Comparison of ENCODE assay signal across 27 mouse cellular contexts in genomic region chr19:41634099-41634498, GRCm38 (mm10). TPM values are rescaled to one million over a fixed set of nuclear protein-coding genes. Genes with fewer than 3 reads are reported as not detected.
DNase-seq lines count a peak whose midpoint lies in the region; ATAC-seq and TF ChIP-seq lines count a peak whose summit lies in the region.
"Had no signal": no experiment of that assay in that cellular context is flagged by ENCODE, and none has a peak within 500 bp of the region (broad histone marks: within the 10 kb centered on the region; RNA-seq: fewer than 3 reads in every experiment).

No protein-coding gene starts in this region.

- WGBS in thymus, adult 2 months: 33% methylated on average over 10 of the region's 10 CpGs

- peaks cover 8% of the 10 kb centered on the region for H3K4me1 ChIP-seq in thymus, adult 2 months (replicated peaks; ENCODE audit: control insufficient read depth, insufficient read depth, low read length)
- H3K4me1 ChIP-seq: limb, embryonic 12.5 days; liver, embryonic 12.5 days; neural tube, embryonic 12.5 days had no signal

- no peaks in the 10 kb centered on the region for H3K27me3 ChIP-seq in thymus, adult 2 months (ENCODE audit: control insufficient read depth, insufficient read depth, low read length)
- H3K27me3 ChIP-seq: neural tube, embryonic 12.5 days had no signal

- DNase-seq in cerebellum, postnatal 25 days: peak; percentile 35 to 52
- no peak for DNase-seq in cerebellum, postnatal 4 days (ENCODE audit: low spot score in 2 of 2)
- DNase-seq in thymus, adult 2 months: peak; percentile 35
- DNase-seq in thymus, postnatal 10 days (ENCODE audit: low spot score in 2 of 2): no peak
- peak; percentile 25 for DNase-seq in thymus, postnatal 25 days
- no peak for DNase-seq in gastrocnemius, adult 18-20 months (ENCODE audit: low spot score)
- no peak for DNase-seq in layer of hippocampus, postnatal 10 days (ENCODE audit: low spot score in 2 of 2)
- DNase-seq: adrenal gland, postnatal 25 days; gastrocnemius, postnatal 14 days; heart, postnatal 4 days; kidney, adult 9 months; kidney, postnatal 14 days; lung, adult 18-20 months; lung, postnatal 10 days; midbrain, embryonic 14.5 days; retina, postnatal 1 day; right cerebral cortex, postnatal 25 days; spleen, adult 18-20 months had no signal

- TF ChIP-seq CTCF in thymus, adult 2 months (IDR thresholded peaks at IDR 0.05; ENCODE audit: borderline replicate concordance, control insufficient read depth, extremely low read depth, insufficient read depth, low read length, poor library complexity): no peak

- TF ChIP-seq POLR2A in thymus, adult 2 months (IDR thresholded peaks at IDR 0.05; ENCODE audit: control insufficient read depth, extremely low read depth, insufficient read depth, low read length, poor library complexity): no peak

- no peaks in the 10 kb centered on the region for H3K36me3 ChIP-seq in thymus, adult 2 months (ENCODE audit: control insufficient read depth, insufficient read depth, low read length)
- H3K36me3 ChIP-seq: embryonic facial prominence, embryonic 10.5 days; heart, embryonic 10.5 days; limb, embryonic 12.5 days; liver, embryonic 12.5 days had no signal

- peak; percentile 55 for ATAC-seq in granulocyte monocyte progenitor cell, adult 5-6 weeks (replicated peaks; ENCODE audit: poor library complexity, severe bottlenecking)
- ATAC-seq: forebrain, embryonic 16.5 days; intestine, embryonic 16.5 days; liver, embryonic 12.5 days had no signal

- no peak overlapping the region for H3K27ac ChIP-seq in thymus, adult 2 months (ENCODE audit: control insufficient read depth, insufficient read depth, low read length)
- H3K27ac ChIP-seq: embryonic facial prominence, embryonic 10.5 days; heart, embryonic 10.5 days; hindbrain, postnatal 0 days; limb, embryonic 12.5 days; liver, embryonic 12.5 days; neural tube, embryonic 12.5 days had no signal

- no peak overlapping the region for H3K4me3 ChIP-seq in thymus, adult 2 months (ENCODE audit: control insufficient read depth, insufficient read depth, low read length)
- H3K4me3 ChIP-seq: embryonic facial prominence, embryonic 10.5 days; heart, embryonic 10.5 days; limb, embryonic 12.5 days; liver, embryonic 12.5 days; neural tube, embryonic 12.5 days had no signal

RNA-seq across cellular contexts. Expression of gene Gm340, which starts 51.9 kb away (rescaled TPM):
- polyA plus RNA-seq in thymus, adult 2 months (2012; rRNA removed): 2.8 and 3.0 TPM in 2 replicates
- 8.7 and 10.5 TPM in 2 replicates for total RNA-seq in granulocyte monocyte progenitor cell, adult 5-6 weeks (2014; fragmentation: Nextera tagmentation)
- total RNA-seq in granulocyte monocyte progenitor cell, adult 5-6 weeks (2017): 8.5 and 9.0 TPM in 2 replicates
- total RNA-seq in gastrocnemius, adult 18-20 months (2021): 1 to 10 TPM; 4.3 to 5.6 TPM
- total RNA-seq in layer of hippocampus, postnatal 10 days (2021): 10 to 100 TPM in 1 of 2 experiments, 1 to 10 TPM in 1; 9.4 to 11.4 TPM

Comparison
In these comparisons a context has a peak if more than half of its experiments do, and no peak if none do; other contexts are left out.
1. DNase-seq: peak in cerebellum, postnatal 25 days (2 of 2), thymus, adult 2 months (single experiment) and thymus, postnatal 25 days (single experiment); none in cerebellum, postnatal 4 days (0 of 2), thymus, postnatal 10 days (0 of 2), gastrocnemius, adult 18-20 months (single experiment) and layer of hippocampus, postnatal 10 days (0 of 2).